Comparison of ENCODE assay signal across 7 mouse cellular contexts in genomic region chr7:63816056-63816941, GRCm38 (mm10).
DNase-seq lines count a peak whose midpoint lies in the region; ATAC-seq lines count a peak whose summit lies in the region.

No protein-coding gene starts in this region.

- no peak for ATAC-seq in heart, embryonic 14.5 days (ENCODE audit: insufficient number of reproducible peaks, insufficient read depth, low FRiP score, low read depth)
- ATAC-seq in neural tube, embryonic 15.5 days (ENCODE audit: low FRiP score), result no peak

- H3K27me3 ChIP-seq in heart, embryonic 14.5 days (ENCODE audit: control insufficient read depth, insufficient read depth, low read length), result no peaks in the 10 kb centered on the region
- H3K27me3 ChIP-seq in neural tube, embryonic 15.5 days (replicated peaks), result no peaks in the 10 kb centered on the region

- WGBS in heart, embryonic 14.5 days, result 60% methylated on average over 10 of the region's 10 CpGs
- 85% methylated on average over 10 of the region's 10 CpGs for WGBS in neural tube, embryonic 15.5 days

- peaks cover 0 to 5% of the 10 kb centered on the region in 2 experiments; a peak in 2 of 4 replicates for H3K4me1 ChIP-seq in heart, embryonic 14.5 days (ENCODE audit: control insufficient read depth in 2 of 2, insufficient read depth in 2 of 2, low read length in 2 of 2)
- no peaks in the 10 kb centered on the region for H3K4me1 ChIP-seq in neural tube, embryonic 15.5 days

- H3K9ac ChIP-seq in heart, embryonic 14.5 days (ENCODE audit: low read length), result no peak overlapping the region
- H3K9ac ChIP-seq in neural tube, embryonic 15.5 days (replicated peaks), result no peak overlapping the region

- no peak overlapping the region for H3K4me2 ChIP-seq in heart, embryonic 14.5 days (ENCODE audit: low read length)
- no peak overlapping the region for H3K4me2 ChIP-seq in neural tube, embryonic 15.5 days

- H3K27ac ChIP-seq in heart, embryonic 14.5 days (replicated peaks in 1 of 2; ENCODE audit: control insufficient read depth in 1 of 2, insufficient read depth in 1 of 2, low read depth in 2 of 2, low read length in 2 of 2), result peak overlapping the region; percentile 42 to 66; a peak in 3 of 4 replicates
- 0 out of 2 replicates have a peak overlapping the region, but pooled peaks have one; percentile 9 for H3K27ac ChIP-seq in neural tube, embryonic 15.5 days (replicated peaks)

- H3K9me3 ChIP-seq in heart, embryonic 14.5 days (ENCODE audit: control insufficient read depth, low read length), result no peaks in the 10 kb centered on the region
- H3K9me3 ChIP-seq in neural tube, embryonic 15.5 days (replicated peaks), result no peaks in the 10 kb centered on the region

- peak; percentile 86 for DNase-seq in 416B (ENCODE audit: low read depth)
- DNase-seq in CD8-positive naive resting alpha-beta T cell, adult 2 months (ENCODE audit: low read depth in 2 of 2, low spot score in 2 of 2), result peak; percentile 63 to 69
- peak; percentile 55 for DNase-seq in kidney, postnatal 10 days
- no peak for DNase-seq in testis, postnatal 14 days (ENCODE audit: low spot score)
- no peak for DNase-seq in right cerebral cortex, postnatal 4 days

- H3K36me3 ChIP-seq in heart, embryonic 14.5 days (ENCODE audit: control insufficient read depth, insufficient read depth, low read length), result no peaks in the 10 kb centered on the region
- no peaks in the 10 kb centered on the region for H3K36me3 ChIP-seq in neural tube, embryonic 15.5 days

- H3K4me3 ChIP-seq in heart, embryonic 14.5 days (ENCODE audit: control insufficient read depth in 1 of 2, insufficient read depth in 1 of 2, low read depth in 1 of 2, low read length in 2 of 2), result no peak overlapping the region
- H3K4me3 ChIP-seq in neural tube, embryonic 15.5 days (replicated peaks), result no peak overlapping the region

Comparison
In these comparisons a context has a peak if more than half of its experiments do, and no peak if none do; other contexts are left out.
1. DNase-seq: peak in 416B (single experiment), CD8-positive naive resting alpha-beta T cell, adult 2 months (2 of 2) and kidney, postnatal 10 days (single experiment); none in testis, postnatal 14 days (single experiment) and right cerebral cortex, postnatal 4 days (single experiment).